ENCODE assay signal across 10 mouse cellular contexts in genomic region chr9:116114339-116114738, GRCm38 (mm10).
DNase-seq lines count a peak whose midpoint lies in the region; ATAC-seq lines count a peak whose summit lies in the region.
"Had no signal": no experiment of that assay in that cellular context is flagged by ENCODE, and none has a peak within 500 bp of the region (broad histone marks: within the 10 kb centered on the region; RNA-seq: fewer than 3 reads in every experiment).

No protein-coding gene starts in this region.

- H3K4me1 ChIP-seq in hindbrain, embryonic 14.5 days (replicated peaks; ENCODE audit: control insufficient read depth, insufficient read depth, low read length), result no peaks in the 10 kb centered on the region

- no peak overlapping the region for H3K27ac ChIP-seq in hindbrain, embryonic 14.5 days
- H3K27ac ChIP-seq: left cerebral cortex, adult 2 months had no signal

- no peak for ATAC-seq in hindbrain, embryonic 14.5 days (ENCODE audit: low FRiP score)

- H3K4me2 ChIP-seq in hindbrain, embryonic 14.5 days (replicated peaks), result no peak overlapping the region

- H3K9me3 ChIP-seq in hindbrain, embryonic 14.5 days (ENCODE audit: control insufficient read depth, low read length), result no peaks in the 10 kb centered on the region

- no peak overlapping the region for H3K4me3 ChIP-seq in hindbrain, embryonic 14.5 days (replicated peaks; ENCODE audit: low read length)
- H3K4me3 ChIP-seq: erythroblast, embryonic 14.5 days; left cerebral cortex, adult 2 months had no signal

- H3K27me3 ChIP-seq in hindbrain, embryonic 14.5 days (ENCODE audit: control insufficient read depth, insufficient read depth, low read length), result no peaks in the 10 kb centered on the region

- 64% methylated on average over 4 of the region's 4 CpGs for WGBS in hindbrain, embryonic 14.5 days

- peak; percentile 27 to 48 for DNase-seq in spleen, postnatal 36 days (ENCODE audit: low spot score in 2 of 2)
- no peak for DNase-seq in spleen, postnatal 10 days (ENCODE audit: low spot score in 2 of 2)
- DNase-seq in embryo, embryonic 10.5 days (ENCODE audit: low spot score), result peak; percentile 42
- DNase-seq in kidney, adult 9 months, result peak; percentile 74
- peak; percentile 53 to 68 for DNase-seq in lung, postnatal 4 days
- DNase-seq in right cerebral cortex, adult 2 months (ENCODE audit: low spot score in 2 of 2), result no peak
- DNase-seq in hindbrain, embryonic 14.5 days (ENCODE audit: low spot score), result no peak
- no peak for DNase-seq in frontal cortex, postnatal 14 days (ENCODE audit: low spot score in 2 of 2)

- H3K36me3 ChIP-seq in hindbrain, embryonic 14.5 days (replicated peaks; ENCODE audit: control insufficient read depth, insufficient read depth), result no peaks in the 10 kb centered on the region

- H3K9ac ChIP-seq in hindbrain, embryonic 14.5 days, result no peak overlapping the region

Comparison
In these comparisons a context has a peak if more than half of its experiments do, and no peak if none do; other contexts are left out.
1. DNase-seq: peak in spleen, postnatal 36 days (2 of 2), embryo, embryonic 10.5 days (single experiment), kidney, adult 9 months (single experiment) and lung, postnatal 4 days (2 of 2); none in spleen, postnatal 10 days (0 of 2), right cerebral cortex, adult 2 months (0 of 2), hindbrain, embryonic 14.5 days (single experiment) and frontal cortex, postnatal 14 days (0 of 2).